ENCODE assay signal across 8 mouse cellular contexts in genomic region chr11:88172601-88173325, GRCm38 (mm10). TPM values are rescaled to one million over a fixed set of nuclear protein-coding genes. Genes with fewer than 3 reads are reported as not detected.
A peak's percentile ranks its signal among the peaks of the same experiment; 100 is the strongest.
DNase-seq lines count a peak whose midpoint lies in the region; ATAC-seq and TF ChIP-seq lines count a peak whose summit lies in the region.

No protein-coding gene starts in this region.

- no peak overlapping the region for H3K4me3 ChIP-seq in intestine, embryonic 14.5 days (ENCODE audit: low read depth, low read length)
- H3K4me3 ChIP-seq in lung, embryonic 14.5 days (ENCODE audit: low read depth, low read length) = no peak overlapping the region
- H3K4me3 ChIP-seq in stomach, embryonic 15.5 days (replicated peaks) = no peak overlapping the region

- peak; percentile 69 for ATAC-seq in intestine, embryonic 14.5 days (replicated peaks; ENCODE audit: low FRiP score, low TSS enrichment, low read depth)
- ATAC-seq in lung, embryonic 14.5 days (ENCODE audit: insufficient read depth) = peak; percentile 87
- ATAC-seq in stomach, embryonic 15.5 days (ENCODE audit: insufficient read depth, low FRiP score, low read depth) = peak; percentile 71
- ATAC-seq in granulocyte monocyte progenitor cell, adult 5-6 weeks (replicated peaks; ENCODE audit: poor library complexity, severe bottlenecking) = no peak

- peak overlapping the region; percentile 81 for H3K27ac ChIP-seq in intestine, embryonic 14.5 days (ENCODE audit: low read depth)
- H3K27ac ChIP-seq in lung, embryonic 14.5 days (ENCODE audit: low read depth) = peak overlapping the region; percentile 84
- peak overlapping the region; percentile 82 for H3K27ac ChIP-seq in stomach, embryonic 15.5 days

- no peaks in the 10 kb centered on the region for H3K9me3 ChIP-seq in intestine, embryonic 14.5 days (ENCODE audit: control insufficient read depth, low read length)
- H3K9me3 ChIP-seq in lung, embryonic 14.5 days (ENCODE audit: low read depth, low read length) = no peaks in the 10 kb centered on the region
- H3K9me3 ChIP-seq in stomach, embryonic 15.5 days = no peaks in the 10 kb centered on the region

- intact Hi-C loops in gastrocnemius, postnatal 14 days (cut with DNase I; ENCODE audit: low total_unique reads) = no loop called here

- DNase-seq in urinary bladder, postnatal 14 days (ENCODE audit: low spot score) = peak; percentile 73
- no peak for DNase-seq in urinary bladder, adult 2 months (ENCODE audit: low spot score)
- DNase-seq in gastrocnemius, postnatal 14 days = peak; percentile 82
- peak; percentile 73 for DNase-seq in intestine, embryonic 14.5 days (ENCODE audit: low spot score)
- peak; percentile 86 for DNase-seq in lung, embryonic 14.5 days
- no peak for DNase-seq in spleen, adult 18-20 months

- H3K4me1 ChIP-seq in intestine, embryonic 14.5 days (replicated peaks; ENCODE audit: control insufficient read depth, insufficient read depth, low read length) = peaks cover 28% of the 10 kb centered on the region
- H3K4me1 ChIP-seq in lung, embryonic 14.5 days (ENCODE audit: insufficient read depth) = peaks cover 22% of the 10 kb centered on the region
- H3K4me1 ChIP-seq in stomach, embryonic 15.5 days = peaks cover 23% of the 10 kb centered on the region

- TF ChIP-seq CTCF in lung, embryonic 14.5 days (IDR thresholded peaks at IDR 0.05; ENCODE audit: low read depth) = no peak

- H3K9ac ChIP-seq in intestine, embryonic 14.5 days (ENCODE audit: low read length) = no peak overlapping the region
- H3K9ac ChIP-seq in lung, embryonic 14.5 days = no peak overlapping the region
- no peak overlapping the region for H3K9ac ChIP-seq in stomach, embryonic 15.5 days

- 17% methylated on average over 10 of the region's 10 CpGs for WGBS in intestine, embryonic 14.5 days
- WGBS in lung, embryonic 14.5 days = 14% methylated on average over 10 of the region's 10 CpGs
- WGBS in stomach, embryonic 15.5 days = 24% methylated on average over 10 of the region's 10 CpGs

- H3K27me3 ChIP-seq in intestine, embryonic 14.5 days (replicated peaks; ENCODE audit: control insufficient read depth, insufficient read depth, low read length) = no peaks in the 10 kb centered on the region
- H3K27me3 ChIP-seq in lung, embryonic 14.5 days (ENCODE audit: insufficient read depth, low read length) = no peaks in the 10 kb centered on the region; the same call in 1 of the 2 replicates
- no peaks in the 10 kb centered on the region for H3K27me3 ChIP-seq in stomach, embryonic 15.5 days (replicated peaks)

- peaks cover 4% of the 10 kb centered on the region; the same call in 1 of the 2 replicates for H3K36me3 ChIP-seq in intestine, embryonic 14.5 days (ENCODE audit: control insufficient read depth, insufficient read depth, low read length)
- H3K36me3 ChIP-seq in lung, embryonic 14.5 days (ENCODE audit: insufficient read depth) = peaks cover 12% of the 10 kb centered on the region; the same call in 1 of the 2 replicates
- H3K36me3 ChIP-seq in stomach, embryonic 15.5 days = no peaks in the 10 kb centered on the region

- no peak overlapping the region for H3K4me2 ChIP-seq in intestine, embryonic 14.5 days (ENCODE audit: low read length)
- H3K4me2 ChIP-seq in lung, embryonic 14.5 days = peak overlapping the region; percentile 3; the same call in 1 of the 2 replicates
- H3K4me2 ChIP-seq in stomach, embryonic 15.5 days = peak overlapping the region; percentile 13; the same call in 1 of the 2 replicates

RNA-seq across cellular contexts. Expression of gene Mrps23, which starts 31.4 kb away (rescaled TPM):
- 77.3 and 83.9 TPM in 2 replicates for polyA plus RNA-seq in urinary bladder, adult 2 months (2012; rRNA removed)
- total RNA-seq in gastrocnemius, postnatal 14 days (2021) = 100 to 1,000 TPM; 127 to 132 TPM
- polyA plus RNA-seq in intestine, embryonic 14.5 days (2014; fragmentation: Nextera tagmentation; extraction: Ambion mirVana) = 60.8 and 65.2 TPM in 2 replicates
- 55.1 and 57.6 TPM in 2 replicates for polyA plus RNA-seq in lung, embryonic 14.5 days (2014; fragmentation: Nextera tagmentation; extraction: Ambion mirVana)
- 52.8 and 59.5 TPM in 2 replicates for polyA plus RNA-seq in stomach, embryonic 15.5 days (2015; fragmentation: Nextera tagmentation; extraction: Ambion mirVana)
- 69.0 and 88.8 TPM in 2 replicates for total RNA-seq in granulocyte monocyte progenitor cell, adult 5-6 weeks (2014; fragmentation: Nextera tagmentation)
- total RNA-seq in granulocyte monocyte progenitor cell, adult 5-6 weeks (2017) = 54.9 and 57.7 TPM in 2 replicates

Comparison
In these comparisons a context has a peak if more than half of its experiments do, and no peak if none do; other contexts are left out.
1. DNase-seq: peak in urinary bladder, postnatal 14 days (single experiment), gastrocnemius, postnatal 14 days (single experiment), intestine, embryonic 14.5 days (single experiment) and lung, embryonic 14.5 days (single experiment); none in urinary bladder, adult 2 months (single experiment) and spleen, adult 18-20 months (0 of 2).
2. Peak in every context shown above with its lines, with median percentiles within 50 percentile points of each other: H3K27ac ChIP-seq.